Mouse (Mus musculus) hindbrain, postnatal 0 days (tissue): Measurements from ENCODE around the gene Olfr427. TPM values are rescaled to one million over a fixed set of nuclear protein-coding genes. Genes with fewer than 3 reads are reported as not detected.
"Not testable (repeated sequence)": the region's sequence is repeated elsewhere in the genome, so short reads cannot be mapped to it uniquely, and the experiment has no call there.

Experiments used
- ATAC-seq: fragments of 200-750 bp; cut with Nextera tagmentation; 2 replicates; pipeline ENCODE4 v1.8.0; 2017; ENCODE audit warnings: mild to moderate bottlenecking, moderate TSS enrichment, moderate library complexity
- DNase-seq: peaks from one replicate; pipeline ENCODE4 v3.0.0-alpha.2; 2015; ENCODE audit warnings: low spot score
- H3K27ac ChIP-seq: fragments of 300-500 bp; sonication (generic); 2 replicates; pipeline ENCODE4 v1.5.1; 2014; ENCODE audit warnings: mild to moderate bottlenecking
- H3K27me3 ChIP-seq: fragments of 300-500 bp; sonication (generic); 2 replicates; pipeline ENCODE4 v1.6.1; 2014; ENCODE audit warnings: low read length, mixed read lengths; ENCODE audit not compliant: insufficient read depth
- H3K36me3 ChIP-seq: fragments of 300-500 bp; sonication (generic); 2 replicates; pipeline ENCODE4 v1.6.1; 2014; ENCODE audit warnings: low read length, mixed read lengths; ENCODE audit not compliant: insufficient read depth
- H3K4me1 ChIP-seq: fragments of 300-500 bp; sonication (generic); 2 replicates; pipeline ENCODE4 v1.6.1; 2014; ENCODE audit warnings: antibody characterized with exemption, low read length, mixed read lengths; ENCODE audit not compliant: insufficient read depth
- H3K4me2 ChIP-seq: fragments of 300-500 bp; sonication (generic); 2 replicates; pipeline ENCODE4 v1.6.1; 2014; ENCODE audit warnings: low read depth, mild to moderate bottlenecking, low read length, moderate library complexity, mixed read lengths
- H3K4me3 ChIP-seq: fragments of 300-500 bp; sonication (generic); 2 replicates; pipeline ENCODE4 v1.5.1; 2014; ENCODE audit warnings: low read length
- H3K9ac ChIP-seq: fragments of 300-500 bp; sonication (generic); replicated peaks from 2 replicates; pipeline ENCODE4 v1.6.1; 2014; ENCODE audit warnings: mild to moderate bottlenecking, low read length, moderate library complexity, mixed read lengths
- H3K9me3 ChIP-seq: fragments of 300-500 bp; sonication (generic); 2 replicates; pipeline ENCODE4 v1.6.1; 2016; ENCODE audit warnings: low read length, mixed read lengths
- CTCF ChIP-seq: IDR thresholded peaks from 2 replicates; pipeline ENCODE4 v1.5.1; 2016; ENCODE audit warnings: antibody characterized with exemption, control low read depth, low read depth
- WGBS: fragments of 180-500 bp; shearing (Covaris S2); extraction: QIAGEN DNeasy Blood & Tissue Kit; methylation state at CpG from one replicate; pipeline ENCODE4 v1.1.7; 2014; 5-methylcytosine and 5-hydroxymethylcytosine counted together
- polyA plus RNA-seq: library from polyadenylated mRNA; unstranded; fragments of >200 nt; fragmentation: Nextera tagmentation; extraction: Ambion mirVana; gene quantifications from 2 replicates; pipeline ENCODE4 v1.2.1, GENCODE M21; 2015
- total RNA-seq: library from RNA; depleted of rRNA; stranded (reverse); fragments of >200 nt; gene quantifications from 2 replicates; pipeline ENCODE4 v1.2.3, GENCODE M21; 2014; rRNA removed

Gene Olfr427
- total RNA-seq (not detected in 2 replicates), polyA plus RNA-seq (not detected in 2 replicates)

GRCm38 (mm10) chr1:174096591-174096990 lies at the start of gene Olfr427:
TSS of gene Olfr427 (plus strand) at chr1:174096891.
- H3K4me2 ChIP-seq, result no peak within 1 kb of the TSS
- no peak for ATAC-seq
- DNase-seq, result no peak
- H3K36me3 ChIP-seq, result no peaks in the 10 kb centered on the region
- 94% methylated on average over 1 of the region's 1 CpGs for WGBS
- H3K4me3 ChIP-seq, result no peak within 1 kb of the TSS
- no peak for TF ChIP-seq CTCF
- H3K4me1 ChIP-seq, result no peaks in the 10 kb centered on the region
- no peak within 1 kb of the TSS for H3K9ac ChIP-seq
- no peaks in the 10 kb centered on the region for H3K27me3 ChIP-seq
- no peaks in the 10 kb centered on the region for H3K9me3 ChIP-seq
- no peak within 1 kb of the TSS for H3K27ac ChIP-seq

- H3K9ac ChIP-seq, ATAC-seq, DNase-seq, H3K27ac ChIP-seq, H3K9me3 ChIP-seq, H3K36me3 ChIP-seq, H3K4me1 ChIP-seq, H3K4me2 ChIP-seq, H3K27me3 ChIP-seq, H3K4me3 ChIP-seq: not testable (repeated sequence)
- WGBS, result 82% methylated on average over 6 of the region's 6 CpGs
Measured at GRCm38 (mm10) chr1:174048227-174048626, 48.5 kb upstream of the Olfr427 start.

GRCm38 (mm10) chr1:174048893-174049292 lies 47.8 kb upstream of the Olfr427 start, which contains the start of gene Olfr432:
TSS of gene Olfr432 (plus strand) at chr1:174049205.
- WGBS, result 71% methylated on average over 2 of the region's 2 CpGs
- Histone ChIP-seq H3K4me2 (no peak within 1 kb of the TSS), H3K4me3 (no peak within 1 kb of the TSS), H3K9ac (no peak within 1 kb of the TSS), H3K27ac (no peak within 1 kb of the TSS), H3K27me3 (no peaks in the 10 kb centered on the region), H3K4me1 (no peaks in the 10 kb centered on the region), H3K36me3 (no peaks in the 10 kb centered on the region), H3K9me3 (no peaks in the 10 kb centered on the region)
- no peak for ATAC-seq
- TF ChIP-seq CTCF, result no peak
- DNase-seq, result no peak

GRCm38 (mm10) chr1:174049357-174049756 lies 47.3 kb upstream of the Olfr427 start:
- not testable (repeated sequence) for H3K27me3 ChIP-seq, H3K27ac ChIP-seq, H3K9me3 ChIP-seq, H3K36me3 ChIP-seq, H3K4me2 ChIP-seq, H3K9ac ChIP-seq, ATAC-seq, H3K4me3 ChIP-seq, DNase-seq, H3K4me1 ChIP-seq
- WGBS, result 86% methylated on average over 4 of the region's 4 CpGs

GRCm38 (mm10) chr1:174050532-174050931 lies 46.2 kb upstream of the Olfr427 start:
- Histone ChIP-seq H3K4me2 (no peak overlapping the region), H3K4me1 (no peaks in the 10 kb centered on the region), H3K4me3 (no peak overlapping the region), H3K27me3 (no peaks in the 10 kb centered on the region), H3K9ac (no peak overlapping the region), H3K9me3 (no peaks in the 10 kb centered on the region), H3K36me3 (no peaks in the 10 kb centered on the region), H3K27ac (no peak overlapping the region)
- no peak for TF ChIP-seq CTCF
- ATAC-seq (no peak), DNase-seq (no peak)
- 89% methylated on average over 4 of the region's 4 CpGs for WGBS

- 90% methylated on average over 4 of the region's 4 CpGs for WGBS
- Histone ChIP-seq H3K9ac (no peak overlapping the region), H3K36me3 (no peaks in the 10 kb centered on the region), H3K27ac (no peak overlapping the region), H3K9me3 (no peaks in the 10 kb centered on the region), H3K27me3 (no peaks in the 10 kb centered on the region), H3K4me3 (no peak overlapping the region), H3K4me1 (no peaks in the 10 kb centered on the region), H3K4me2 (no peak overlapping the region)
- DNase-seq (no peak), ATAC-seq (no peak)
- no peak for TF ChIP-seq CTCF
Measured at GRCm38 (mm10) chr1:174051515-174051914, 45.2 kb upstream of the Olfr427 start.

- 83% methylated on average over 5 of the region's 5 CpGs for WGBS
- ATAC-seq (no peak), DNase-seq (no peak)
Measured at GRCm38 (mm10) chr1:174051931-174052536, 44.7 kb upstream of the Olfr427 start.

More at GRCm38 (mm10) chr1:174051931-174052536, 44.7 kb upstream of the Olfr427 start:
- no peaks in the 10 kb centered on the region for H3K27me3 ChIP-seq
- H3K4me2 ChIP-seq, result no peak overlapping the region
- no peak for TF ChIP-seq CTCF
- no peaks in the 10 kb centered on the region for H3K9me3 ChIP-seq
- H3K9ac ChIP-seq, result no peak overlapping the region
- H3K27ac ChIP-seq, result no peak overlapping the region
- H3K4me1 ChIP-seq, result no peaks in the 10 kb centered on the region
- H3K4me3 ChIP-seq, result no peak overlapping the region
- no peaks in the 10 kb centered on the region for H3K36me3 ChIP-seq
